In the genomic region with DNA sequence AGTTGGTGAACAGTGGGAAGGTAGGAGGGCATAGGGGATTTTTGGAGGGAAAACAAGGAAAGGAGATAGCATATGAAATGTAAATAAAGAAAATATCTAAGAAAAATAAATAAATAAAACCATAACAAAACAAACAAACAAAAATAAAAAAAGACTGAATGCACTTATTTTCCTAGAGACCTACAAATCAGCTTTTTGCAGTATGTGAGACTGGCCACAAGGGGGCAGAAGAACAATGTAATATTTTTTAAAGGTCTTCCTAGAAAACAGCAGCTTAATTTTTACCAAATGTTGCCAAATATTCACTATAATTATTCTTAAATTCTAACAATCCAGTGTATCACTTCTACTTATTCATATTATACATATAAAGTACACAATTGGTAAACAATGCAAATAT, we compare ENCODE assay signal across 10 mouse cellular contexts.
A peak's percentile ranks its signal among the peaks of the same experiment; 100 is the strongest.
DNase-seq lines count a peak whose midpoint lies in the region; ATAC-seq and TF ChIP-seq lines count a peak whose summit lies in the region.
"Had no signal": no experiment of that assay in that cellular context is flagged by ENCODE, and none has a peak within 500 bp of the region (broad histone marks: within the 10 kb centered on the region; RNA-seq: fewer than 3 reads in every experiment).

No protein-coding gene starts in this region.

- no peaks in the 10 kb centered on the region for H3K27me3 ChIP-seq in heart, adult 2 months (ENCODE audit: control insufficient read depth, insufficient read depth, low read length)
- H3K27me3 ChIP-seq in heart, embryonic 10.5 days (ENCODE audit: insufficient read depth, poor library complexity, severe bottlenecking), result no peaks in the 10 kb centered on the region
- no peaks in the 10 kb centered on the region for H3K27me3 ChIP-seq in neural tube, embryonic 15.5 days (replicated peaks)
- no peaks in the 10 kb centered on the region for H3K27me3 ChIP-seq in thymus, adult 2 months (ENCODE audit: control insufficient read depth, insufficient read depth, low read length)
- H3K27me3 ChIP-seq: limb, embryonic 12.5 days; neural tube, embryonic 12.5 days had no signal

- H3K4me2 ChIP-seq in neural tube, embryonic 15.5 days, result no peak overlapping the region
- H3K4me2 ChIP-seq: limb, embryonic 12.5 days; neural tube, embryonic 12.5 days had no signal

- H3K9me3 ChIP-seq in heart, embryonic 10.5 days, result no peaks in the 10 kb centered on the region
- no peaks in the 10 kb centered on the region for H3K9me3 ChIP-seq in neural tube, embryonic 15.5 days (replicated peaks)
- H3K9me3 ChIP-seq: limb, embryonic 12.5 days; neural tube, embryonic 12.5 days had no signal

- DNase-seq in heart, adult 2 months, result no peak
- no peak for DNase-seq in heart, embryonic 10.5 days (ENCODE audit: low spot score)
- DNase-seq in neural tube, embryonic 10.5 days (ENCODE audit: extremely low spot score, low spot score), result peak; percentile 13
- DNase-seq in c-Kit-positive CD71-positive TER-119-positive erythroid progenitor cells, embryonic 14.5 days (ENCODE audit: low spot score), result peak; percentile 1
- DNase-seq in retina, embryonic 14.5 days (ENCODE audit: low spot score), result peak; percentile 65
- no peak for DNase-seq in thymus, adult 2 months

- no peaks in the 10 kb centered on the region for H3K4me1 ChIP-seq in heart, adult 2 months (ENCODE audit: control insufficient read depth, insufficient read depth, low read length)
- no peaks in the 10 kb centered on the region for H3K4me1 ChIP-seq in heart, embryonic 10.5 days
- no peaks in the 10 kb centered on the region for H3K4me1 ChIP-seq in neural tube, embryonic 15.5 days
- no peaks in the 10 kb centered on the region for H3K4me1 ChIP-seq in thymus, adult 2 months (replicated peaks; ENCODE audit: control insufficient read depth, insufficient read depth, low read length)
- H3K4me1 ChIP-seq: limb, embryonic 12.5 days; neural tube, embryonic 12.5 days had no signal

- H3K4me3 ChIP-seq in heart, adult 2 months, result no peak overlapping the region
- H3K4me3 ChIP-seq in heart, embryonic 10.5 days, result no peak overlapping the region
- H3K4me3 ChIP-seq in neural tube, embryonic 15.5 days (replicated peaks), result no peak overlapping the region
- no peak overlapping the region for H3K4me3 ChIP-seq in thymus, adult 2 months (ENCODE audit: control insufficient read depth, insufficient read depth, low read length)
- H3K4me3 ChIP-seq: limb, embryonic 12.5 days; neural tube, embryonic 12.5 days had no signal

- intact Hi-C loops in heart, adult 2 months (cut with DNase I), result no loop called here

- H3K36me3 ChIP-seq in heart, adult 2 months (ENCODE audit: control insufficient read depth, insufficient read depth, low read length), result no peaks in the 10 kb centered on the region
- no peaks in the 10 kb centered on the region for H3K36me3 ChIP-seq in heart, embryonic 10.5 days
- H3K36me3 ChIP-seq in neural tube, embryonic 15.5 days, result no peaks in the 10 kb centered on the region
- no peaks in the 10 kb centered on the region for H3K36me3 ChIP-seq in thymus, adult 2 months (ENCODE audit: control insufficient read depth, insufficient read depth, low read length)
- H3K36me3 ChIP-seq: limb, embryonic 12.5 days; neural tube, embryonic 12.5 days had no signal

- H3K79me2 ChIP-seq in heart, adult 2 months (replicated peaks; ENCODE audit: control insufficient read depth, insufficient read depth, low read length), result no peaks in the 10 kb centered on the region

- TF ChIP-seq CTCF in heart, adult 2 months (IDR thresholded peaks at IDR 0.05), result peak; percentile 68
- no peak for TF ChIP-seq CTCF in thymus, adult 2 months (IDR thresholded peaks at IDR 0.05; ENCODE audit: borderline replicate concordance, control insufficient read depth, extremely low read depth, insufficient read depth, low read length, poor library complexity)

- no peak overlapping the region for H3K9ac ChIP-seq in heart, adult 2 months (ENCODE audit: low read depth, low read length)
- H3K9ac ChIP-seq in neural tube, embryonic 15.5 days (replicated peaks), result no peak overlapping the region
- H3K9ac ChIP-seq: limb, embryonic 12.5 days; neural tube, embryonic 12.5 days had no signal

- no peak for TF ChIP-seq POLR2A in heart, adult 2 months (IDR thresholded peaks at IDR 0.05; ENCODE audit: insufficient read depth, low read depth, low read length)
- no peak for TF ChIP-seq POLR2A in thymus, adult 2 months (IDR thresholded peaks at IDR 0.05; ENCODE audit: control insufficient read depth, extremely low read depth, insufficient read depth, low read length, poor library complexity)

- H3K27ac ChIP-seq in heart, adult 2 months, result no peak overlapping the region
- H3K27ac ChIP-seq in heart, embryonic 10.5 days, result no peak overlapping the region
- H3K27ac ChIP-seq in neural tube, embryonic 15.5 days (replicated peaks), result no peak overlapping the region
- no peak overlapping the region for H3K27ac ChIP-seq in thymus, adult 2 months (ENCODE audit: control insufficient read depth, insufficient read depth, low read length)
- H3K27ac ChIP-seq: limb, embryonic 12.5 days; neural tube, embryonic 12.5 days had no signal

- no peak for TF ChIP-seq EP300 in heart, adult 2 months (IDR thresholded peaks at IDR 0.05; ENCODE audit: insufficient read depth, low read depth, low read length)

- no peak for ATAC-seq in neural tube, embryonic 15.5 days (ENCODE audit: low FRiP score)
- no peak for ATAC-seq in granulocyte monocyte progenitor cell, adult 5-6 weeks (replicated peaks; ENCODE audit: poor library complexity, severe bottlenecking)

Comparison
In these comparisons a context has a peak if more than half of its experiments do, and no peak if none do; other contexts are left out.
1. DNase-seq: peak in neural tube, embryonic 10.5 days (single experiment), c-Kit-positive CD71-positive TER-119-positive erythroid progenitor cells, embryonic 14.5 days (single experiment) and retina, embryonic 14.5 days (single experiment); none in heart, adult 2 months (0 of 2), heart, embryonic 10.5 days (single experiment) and thymus, adult 2 months (single experiment).